Mouse (Mus musculus): Measurements from ENCODE around the gene Ttc41. TPM values are rescaled to one million over a fixed set of nuclear protein-coding genes. Genes with fewer than 3 reads are reported as not detected.

Gene Ttc41
- total and polyA plus RNA-seq, 2 experiments, result 1.0 to 1.1 TPM

GRCm38 (mm10) chr10:86765344-86765966 is 59.8 kb downstream of the Ttc41 start:
- TF ChIP-seq POLR2A (IDR thresholded peaks at IDR 0.05; ENCODE audit: extremely low read depth, insufficient read depth, low read length), result no peak
- TF ChIP-seq CTCF (IDR thresholded peaks at IDR 0.05; ENCODE audit: low read depth, low read length), result no peak
- Histone ChIP-seq H3K4me3 (ENCODE audit: insufficient read depth, low read depth, low read length) (no peak overlapping the region), H3K36me3 (ENCODE audit: control insufficient read depth, insufficient read depth, low read length) (no peaks in the 10 kb centered on the region), H3K4me1 (ENCODE audit: control insufficient read depth, insufficient read depth, low read length) (no peaks in the 10 kb centered on the region), H3K27ac (replicated peaks; ENCODE audit: insufficient read depth, low read depth, low read length) (no peak overlapping the region), H3K27me3 (ENCODE audit: control insufficient read depth, insufficient read depth, low read length) (no peaks in the 10 kb centered on the region), H3K9ac (ENCODE audit: low read depth, low read length) (no peak overlapping the region), H3K79me2 (ENCODE audit: control insufficient read depth, insufficient read depth, low read length) (no peaks in the 10 kb centered on the region)
- 89% methylated on average over 4 of the region's 4 CpGs for WGBS
- no peak for DNase-seq (ENCODE audit: extremely low read depth, low read depth, low spot score)

- Histone ChIP-seq H3K27ac (replicated peaks; ENCODE audit: insufficient read depth, low read depth, low read length) (no peak overlapping the region), H3K4me1 (ENCODE audit: control insufficient read depth, insufficient read depth, low read length) (no peaks in the 10 kb centered on the region), H3K79me2 (ENCODE audit: control insufficient read depth, insufficient read depth, low read length) (no peaks in the 10 kb centered on the region), H3K4me3 (ENCODE audit: insufficient read depth, low read depth, low read length) (no peak overlapping the region), H3K36me3 (ENCODE audit: control insufficient read depth, insufficient read depth, low read length) (no peaks in the 10 kb centered on the region), H3K27me3 (ENCODE audit: control insufficient read depth, insufficient read depth, low read length) (no peaks in the 10 kb centered on the region), H3K9ac (ENCODE audit: low read depth, low read length) (no peak overlapping the region)
- TF ChIP-seq CTCF (IDR thresholded peaks at IDR 0.05; ENCODE audit: low read depth, low read length) (no peak), POLR2A (IDR thresholded peaks at IDR 0.05; ENCODE audit: extremely low read depth, insufficient read depth, low read length) (no peak)
- DNase-seq (ENCODE audit: extremely low read depth, low read depth, low spot score), result no peak
- WGBS, result 78% methylated on average over 5 of the region's 5 CpGs
These were observed 63.6 kb downstream of the Ttc41 start for GRCm38 (mm10) chr10:86769216-86769615.

GRCm38 (mm10) chr10:86769797-86770196 is 64.2 kb downstream of the Ttc41 start:
- TF ChIP-seq CTCF (IDR thresholded peaks at IDR 0.05; ENCODE audit: low read depth, low read length) (no peak), POLR2A (IDR thresholded peaks at IDR 0.05; ENCODE audit: extremely low read depth, insufficient read depth, low read length) (no peak)
- no peaks in the 10 kb centered on the region for H3K27me3 ChIP-seq (ENCODE audit: control insufficient read depth, insufficient read depth, low read length)
- no peaks in the 10 kb centered on the region for H3K36me3 ChIP-seq (ENCODE audit: control insufficient read depth, insufficient read depth, low read length)
- no peaks in the 10 kb centered on the region for H3K79me2 ChIP-seq (ENCODE audit: control insufficient read depth, insufficient read depth, low read length)
- no peak overlapping the region for H3K9ac ChIP-seq (ENCODE audit: low read depth, low read length)
- no peak overlapping the region for H3K27ac ChIP-seq (replicated peaks; ENCODE audit: insufficient read depth, low read depth, low read length)
- no peak for DNase-seq (ENCODE audit: extremely low read depth, low read depth, low spot score)
- no peaks in the 10 kb centered on the region for H3K4me1 ChIP-seq (ENCODE audit: control insufficient read depth, insufficient read depth, low read length)
- H3K4me3 ChIP-seq (ENCODE audit: insufficient read depth, low read depth, low read length), result no peak overlapping the region
- WGBS, result 38% methylated on average over 4 of the region's 4 CpGs

GRCm38 (mm10) chr10:86771701-86772100 is 66.1 kb downstream of the Ttc41 start:
- WGBS, result 91% methylated on average over 5 of the region's 5 CpGs
- Histone ChIP-seq H3K27me3 (ENCODE audit: control insufficient read depth, insufficient read depth, low read length) (no peaks in the 10 kb centered on the region), H3K9ac (ENCODE audit: low read depth, low read length) (no peak overlapping the region), H3K79me2 (ENCODE audit: control insufficient read depth, insufficient read depth, low read length) (no peaks in the 10 kb centered on the region), H3K36me3 (ENCODE audit: control insufficient read depth, insufficient read depth, low read length) (no peaks in the 10 kb centered on the region), H3K27ac (replicated peaks; ENCODE audit: insufficient read depth, low read depth, low read length) (no peak overlapping the region), H3K4me3 (ENCODE audit: insufficient read depth, low read depth, low read length) (no peak overlapping the region), H3K4me1 (ENCODE audit: control insufficient read depth, insufficient read depth, low read length) (no peaks in the 10 kb centered on the region)
- TF ChIP-seq POLR2A (IDR thresholded peaks at IDR 0.05; ENCODE audit: extremely low read depth, insufficient read depth, low read length), result no peak
- no peak for TF ChIP-seq CTCF (IDR thresholded peaks at IDR 0.05; ENCODE audit: low read depth, low read length)
- DNase-seq (ENCODE audit: extremely low read depth, low read depth, low spot score), result no peak

- Histone ChIP-seq H3K4me1 (ENCODE audit: control insufficient read depth, insufficient read depth, low read length) (no peaks in the 10 kb centered on the region), H3K36me3 (ENCODE audit: control insufficient read depth, insufficient read depth, low read length) (no peaks in the 10 kb centered on the region), H3K27ac (replicated peaks; ENCODE audit: insufficient read depth, low read depth, low read length) (no peak overlapping the region), H3K9ac (ENCODE audit: low read depth, low read length) (no peak overlapping the region), H3K79me2 (ENCODE audit: control insufficient read depth, insufficient read depth, low read length) (no peaks in the 10 kb centered on the region), H3K27me3 (ENCODE audit: control insufficient read depth, insufficient read depth, low read length) (no peaks in the 10 kb centered on the region), H3K4me3 (ENCODE audit: insufficient read depth, low read depth, low read length) (no peak overlapping the region)
- DNase-seq (ENCODE audit: extremely low read depth, low read depth, low spot score), result no peak
- TF ChIP-seq POLR2A (IDR thresholded peaks at IDR 0.05; ENCODE audit: extremely low read depth, insufficient read depth, low read length) (no peak), CTCF (IDR thresholded peaks at IDR 0.05; ENCODE audit: low read depth, low read length) (no peak)
- WGBS, result 78% methylated on average over 6 of the region's 6 CpGs
These were observed 66.6 kb downstream of the Ttc41 start for GRCm38 (mm10) chr10:86772231-86772631.

- no peak overlapping the region for H3K9ac ChIP-seq (ENCODE audit: low read depth, low read length)
- WGBS, result 71% methylated on average over 4 of the region's 4 CpGs
- peaks cover 2% of the 10 kb centered on the region for H3K4me1 ChIP-seq (ENCODE audit: control insufficient read depth, insufficient read depth, low read length)
- H3K79me2 ChIP-seq (ENCODE audit: control insufficient read depth, insufficient read depth, low read length), result no peaks in the 10 kb centered on the region
- no peak overlapping the region for H3K4me3 ChIP-seq (ENCODE audit: insufficient read depth, low read depth, low read length)
- H3K27me3 ChIP-seq (ENCODE audit: control insufficient read depth, insufficient read depth, low read length), result no peaks in the 10 kb centered on the region
- H3K36me3 ChIP-seq (ENCODE audit: control insufficient read depth, insufficient read depth, low read length), result no peaks in the 10 kb centered on the region
- H3K27ac ChIP-seq (replicated peaks; ENCODE audit: insufficient read depth, low read depth, low read length), result no peak overlapping the region
- TF ChIP-seq POLR2A (IDR thresholded peaks at IDR 0.05; ENCODE audit: extremely low read depth, insufficient read depth, low read length), result no peak
- no peak for TF ChIP-seq CTCF (IDR thresholded peaks at IDR 0.05; ENCODE audit: low read depth, low read length)
- no peak for DNase-seq (ENCODE audit: extremely low read depth, low read depth, low spot score)
These were observed 67.7 kb downstream of the Ttc41 start for GRCm38 (mm10) chr10:86773360-86773759.
